Mouse (Mus musculus): ENCODE measurements around the gene Fbxw7. TPM values are rescaled to one million over a fixed set of nuclear protein-coding genes. Genes with fewer than 3 reads are reported as not detected.

Gene Fbxw7
- polyA plus RNA-seq, 1 experiment from 2014 or later: 13.8 TPM

DNA sequence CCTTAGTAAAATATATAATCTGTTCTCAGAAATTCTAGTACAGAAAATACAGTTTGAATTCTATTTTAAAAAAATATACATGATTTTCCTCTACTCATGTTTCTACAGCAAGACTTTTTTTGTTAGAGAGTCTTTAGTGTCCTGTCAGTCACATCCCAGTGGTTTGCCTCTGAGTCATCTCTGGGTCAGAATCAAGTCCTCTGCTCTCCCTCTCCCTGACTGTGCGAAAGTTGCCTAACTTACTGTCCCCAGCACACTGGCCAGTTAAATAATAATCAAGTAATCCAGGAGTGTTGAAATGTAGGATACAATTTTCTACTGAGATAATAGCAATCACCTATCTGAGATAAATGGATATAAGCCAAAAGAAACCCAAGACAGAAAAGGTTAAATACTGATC, 120.7 kb downstream of the Fbxw7 start:
- H3K27me3 ChIP-seq: no peaks in the 10 kb centered on the region
- no peaks in the 10 kb centered on the region for H3K4me1 ChIP-seq
- H3K4me3 ChIP-seq: no peak overlapping the region
- H3K4me2 ChIP-seq (replicated peaks): no peak overlapping the region
- no peak for ATAC-seq (ENCODE audit: insufficient number of reproducible peaks, insufficient read depth, low FRiP score, low TSS enrichment)
- WGBS: 83% methylated on average over 1 of the region's 1 CpGs
- H3K36me3 ChIP-seq: no peaks in the 10 kb centered on the region
- no peak overlapping the region for H3K27ac ChIP-seq
- no peaks in the 10 kb centered on the region for H3K9me3 ChIP-seq
- no peak overlapping the region for H3K9ac ChIP-seq

DNA sequence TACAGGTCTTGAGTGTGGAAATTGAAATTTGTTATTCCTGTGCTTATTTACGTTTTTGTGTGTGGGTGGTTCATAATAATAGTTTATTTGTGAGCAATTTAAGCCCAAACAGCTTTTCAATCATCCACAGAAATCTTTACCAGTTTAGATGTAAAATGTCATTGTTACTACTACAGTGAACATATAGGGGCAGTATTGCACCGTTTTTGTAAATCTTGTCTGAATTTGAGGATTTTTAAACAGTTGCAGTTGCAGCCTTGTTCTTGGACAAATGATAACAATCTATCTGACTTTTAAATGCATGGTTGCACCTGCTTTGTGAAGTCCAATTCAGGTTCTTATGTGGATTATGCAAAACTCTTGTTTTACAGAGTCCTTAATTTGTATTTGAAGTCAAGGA, 121.2 kb downstream of the Fbxw7 start:
- Histone ChIP-seq H3K4me1 (no peaks in the 10 kb centered on the region), H3K27me3 (no peaks in the 10 kb centered on the region), H3K4me3 (no peak overlapping the region), H3K4me2 (replicated peaks) (no peak overlapping the region), H3K9ac (no peak overlapping the region), H3K36me3 (no peaks in the 10 kb centered on the region), H3K27ac (no peak overlapping the region), H3K9me3 (no peaks in the 10 kb centered on the region)
- 55% methylated on average over 2 of the region's 2 CpGs for WGBS
- ATAC-seq (ENCODE audit: insufficient number of reproducible peaks, insufficient read depth, low FRiP score, low TSS enrichment): no peak

DNA sequence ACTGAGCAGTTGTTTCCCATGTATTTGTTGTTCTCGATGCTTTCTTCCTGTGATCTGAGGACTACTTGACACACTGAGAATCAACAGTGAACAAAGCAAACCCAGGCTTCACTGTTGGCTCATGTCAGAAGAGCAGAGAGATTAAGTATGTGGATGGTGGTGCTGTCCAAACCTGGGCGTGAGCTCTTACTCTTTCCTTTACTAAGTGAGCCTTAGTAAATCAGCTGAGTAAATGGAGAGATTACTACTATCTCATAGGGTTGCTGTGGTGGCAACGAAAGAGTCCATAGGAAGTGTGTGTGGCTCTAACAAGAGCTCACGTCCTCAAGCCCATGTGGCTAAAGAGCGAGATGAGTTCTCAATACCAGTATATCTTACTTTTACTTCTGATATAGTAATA, 121.9 kb downstream of the Fbxw7 start:
- Histone ChIP-seq H3K27me3 (no peaks in the 10 kb centered on the region), H3K4me3 (no peak overlapping the region), H3K4me1 (no peaks in the 10 kb centered on the region), H3K9ac (no peak overlapping the region), H3K36me3 (no peaks in the 10 kb centered on the region), H3K4me2 (replicated peaks) (no peak overlapping the region), H3K27ac (no peak overlapping the region), H3K9me3 (no peaks in the 10 kb centered on the region)
- 88% methylated on average over 5 of the region's 5 CpGs for WGBS
- no peak for ATAC-seq (ENCODE audit: insufficient number of reproducible peaks, insufficient read depth, low FRiP score, low TSS enrichment)

DNA sequence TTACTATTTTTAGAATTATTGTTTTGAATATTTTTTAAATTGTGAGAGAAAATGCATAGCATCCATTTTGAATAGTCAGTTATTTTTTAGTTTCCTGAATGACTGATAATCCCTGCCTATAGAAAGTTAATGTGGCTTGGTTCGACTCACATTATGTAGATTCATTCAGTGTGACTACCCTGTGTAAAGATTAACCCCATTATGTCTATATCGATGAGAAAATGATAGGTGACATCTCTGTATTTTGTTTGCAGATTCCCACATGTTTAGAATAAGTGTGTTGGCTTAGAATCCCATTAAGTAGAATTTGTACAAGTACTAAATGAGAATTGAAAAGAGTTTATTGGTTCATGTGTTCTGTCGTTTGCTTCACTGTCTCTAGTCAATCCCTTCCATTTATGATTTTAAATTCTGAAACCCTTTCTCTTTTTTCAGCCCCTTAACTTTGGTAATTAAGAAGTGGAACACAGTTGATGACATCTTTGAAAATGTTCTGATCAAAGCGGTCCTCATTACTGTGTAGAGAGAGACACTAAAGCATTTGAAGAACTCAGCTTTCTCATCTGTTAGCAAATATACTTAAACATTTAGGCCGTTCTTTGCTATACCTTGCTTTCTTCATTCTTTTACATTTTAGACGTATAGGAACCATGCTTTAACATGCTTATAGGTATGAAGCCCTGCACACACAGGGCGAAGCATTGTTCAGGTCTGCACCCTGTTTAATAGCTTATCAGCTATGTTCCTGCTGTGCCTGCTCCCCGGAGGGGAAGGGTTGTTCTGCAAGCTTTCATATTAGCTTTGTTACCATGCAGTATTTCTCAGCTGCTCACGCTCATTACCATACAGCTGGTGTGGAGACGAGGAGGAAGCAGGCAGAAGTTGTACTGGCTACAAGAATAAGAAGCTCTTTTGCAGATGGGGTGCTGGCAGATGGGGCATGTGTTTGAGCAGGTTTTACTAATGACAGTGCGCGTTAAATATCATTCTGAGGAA, 122.6 kb downstream of the Fbxw7 start:
- peak; percentile 41; the same call in 1 of the 2 replicates for ATAC-seq (ENCODE audit: insufficient number of reproducible peaks, insufficient read depth, low FRiP score, low TSS enrichment)
- no peak overlapping the region for H3K4me2 ChIP-seq (replicated peaks)
- H3K36me3 ChIP-seq: no peaks in the 10 kb centered on the region
- no peak overlapping the region for H3K4me3 ChIP-seq
- 71% methylated on average over 12 of the region's 12 CpGs for WGBS
- H3K9ac ChIP-seq: no peak overlapping the region
- H3K27me3 ChIP-seq: no peaks in the 10 kb centered on the region
- no peaks in the 10 kb centered on the region for H3K9me3 ChIP-seq
- H3K27ac ChIP-seq: 0 out of 2 replicates have a peak overlapping the region, but pooled peaks have one; percentile 11
- no peaks in the 10 kb centered on the region for H3K4me1 ChIP-seq

GRCm38 (mm10) chr3:84944933-84945332, 129.9 kb downstream of the Fbxw7 start:
- H3K4me1 ChIP-seq: no peaks in the 10 kb centered on the region
- WGBS: 96% methylated on average over 3 of the region's 3 CpGs
- H3K9me3 ChIP-seq: no peaks in the 10 kb centered on the region
- no peak overlapping the region for H3K4me2 ChIP-seq (replicated peaks)
- no peak overlapping the region for H3K9ac ChIP-seq
- no peak overlapping the region for H3K4me3 ChIP-seq
- H3K36me3 ChIP-seq: no peaks in the 10 kb centered on the region
- H3K27me3 ChIP-seq: no peaks in the 10 kb centered on the region
- H3K27ac ChIP-seq: no peak overlapping the region
- ATAC-seq (ENCODE audit: insufficient number of reproducible peaks, insufficient read depth, low FRiP score, low TSS enrichment): no peak

DNA sequence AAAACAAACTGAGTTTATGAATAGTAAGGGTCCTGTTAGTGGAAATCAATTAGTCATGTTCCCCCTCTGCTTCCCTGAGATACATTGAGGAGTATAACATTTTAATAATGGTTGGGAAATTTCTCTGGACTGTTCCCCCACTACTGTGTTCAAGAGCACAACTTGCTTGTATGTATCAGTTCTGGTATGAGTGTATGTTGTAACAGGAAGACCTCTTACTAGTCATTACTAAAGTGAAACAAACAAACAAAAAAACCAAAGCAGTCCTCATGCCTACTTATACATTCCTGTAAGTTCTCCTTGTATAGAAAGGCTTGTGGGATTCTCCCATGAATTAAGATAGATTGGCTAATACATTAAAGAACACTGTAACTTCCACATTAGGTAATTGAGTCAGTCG, 131.3 kb downstream of the Fbxw7 start:
- WGBS: 98% methylated on average over 1 of the region's 1 CpGs
- no peak for ATAC-seq (ENCODE audit: insufficient number of reproducible peaks, insufficient read depth, low FRiP score, low TSS enrichment)
- H3K27ac ChIP-seq: no peak overlapping the region
- no peaks in the 10 kb centered on the region for H3K27me3 ChIP-seq
- H3K9ac ChIP-seq: no peak overlapping the region
- H3K4me3 ChIP-seq: no peak overlapping the region
- no peak overlapping the region for H3K4me2 ChIP-seq (replicated peaks)
- no peaks in the 10 kb centered on the region for H3K9me3 ChIP-seq
- H3K4me1 ChIP-seq: no peaks in the 10 kb centered on the region
- no peaks in the 10 kb centered on the region for H3K36me3 ChIP-seq

DNA sequence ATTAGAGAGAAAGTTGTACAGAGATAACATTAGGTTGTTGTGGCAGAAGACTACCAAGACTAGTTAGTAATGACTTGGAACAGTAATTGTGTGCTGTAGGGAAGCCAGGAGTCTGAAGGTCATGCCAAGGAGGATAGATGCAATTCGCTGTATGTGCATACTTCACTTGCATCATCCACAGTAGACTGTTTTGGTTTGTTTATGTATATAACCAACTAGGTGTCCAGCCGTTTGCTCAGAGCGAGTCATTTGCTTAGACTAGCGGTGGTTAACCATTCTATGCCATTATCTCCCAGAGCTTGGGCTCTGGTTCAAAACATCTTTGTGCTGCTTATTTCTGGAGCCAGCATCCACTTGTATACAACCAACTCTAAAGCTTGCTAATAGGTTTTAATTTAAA, 134.3 kb downstream of the Fbxw7 start:
- Histone ChIP-seq H3K4me2 (replicated peaks) (no peak overlapping the region), H3K36me3 (no peaks in the 10 kb centered on the region), H3K4me1 (0 out of 2 replicates have a peak, but pooled peaks cover 6% of the 10 kb centered on the region), H3K9ac (no peak overlapping the region), H3K27me3 (no peaks in the 10 kb centered on the region), H3K4me3 (no peak overlapping the region), H3K9me3 (no peaks in the 10 kb centered on the region), H3K27ac (no peak overlapping the region)
- ATAC-seq (ENCODE audit: insufficient number of reproducible peaks, insufficient read depth, low FRiP score, low TSS enrichment): no peak
- WGBS: 93% methylated on average over 4 of the region's 4 CpGs

GRCm38 (mm10) chr3:84951698-84952097, 136.6 kb downstream of the Fbxw7 start:
- H3K9me3 ChIP-seq: no peaks in the 10 kb centered on the region
- 35% methylated on average over 2 of the region's 2 CpGs for WGBS
- peak overlapping the region; percentile 38 for H3K4me3 ChIP-seq
- H3K4me1 ChIP-seq: 0 out of 2 replicates have a peak, but pooled peaks cover 6% of the 10 kb centered on the region
- H3K27ac ChIP-seq: peak overlapping the region; percentile 84; the same call in 1 of the 2 replicates
- H3K4me2 ChIP-seq (replicated peaks): peak overlapping the region; percentile 73
- no peak for ATAC-seq (ENCODE audit: insufficient number of reproducible peaks, insufficient read depth, low FRiP score, low TSS enrichment)
- no peaks in the 10 kb centered on the region for H3K27me3 ChIP-seq
- H3K9ac ChIP-seq: no peak overlapping the region
- H3K36me3 ChIP-seq: no peaks in the 10 kb centered on the region

GRCm38 (mm10) chr3:84952135-84952534, 137.1 kb downstream of the Fbxw7 start:
- peak overlapping the region; percentile 52 for H3K9ac ChIP-seq
- H3K4me3 ChIP-seq: peak overlapping the region; percentile 38
- H3K36me3 ChIP-seq: no peaks in the 10 kb centered on the region
- H3K4me2 ChIP-seq (replicated peaks): peak overlapping the region; percentile 73
- ATAC-seq (ENCODE audit: insufficient number of reproducible peaks, insufficient read depth, low FRiP score, low TSS enrichment): peak; percentile 93
- WGBS: 10% methylated on average over 13 of the region's 13 CpGs
- H3K4me1 ChIP-seq: 0 out of 2 replicates have a peak, but pooled peaks cover 6% of the 10 kb centered on the region
- H3K27me3 ChIP-seq: no peaks in the 10 kb centered on the region
- H3K27ac ChIP-seq: peak overlapping the region; percentile 84
- no peaks in the 10 kb centered on the region for H3K9me3 ChIP-seq

- H3K4me1 ChIP-seq: 0 out of 2 replicates have a peak, but pooled peaks cover 6% of the 10 kb centered on the region
- peak overlapping the region; percentile 73 for H3K4me2 ChIP-seq (replicated peaks)
- ATAC-seq (ENCODE audit: insufficient number of reproducible peaks, insufficient read depth, low FRiP score, low TSS enrichment): no peak
- WGBS: 64% methylated on average over 7 of the region's 7 CpGs
- peak overlapping the region; percentile 52 for H3K9ac ChIP-seq
- no peaks in the 10 kb centered on the region for H3K27me3 ChIP-seq
- H3K9me3 ChIP-seq: no peaks in the 10 kb centered on the region
- no peaks in the 10 kb centered on the region for H3K36me3 ChIP-seq
- peak overlapping the region; percentile 38 for H3K4me3 ChIP-seq
- H3K27ac ChIP-seq: peak overlapping the region; percentile 84
Observed at GRCm38 (mm10) chr3:84952585-84953187, 137.6 kb downstream of the Fbxw7 start.

GRCm38 (mm10) chr3:84955011-84955775, 140.1 kb downstream of the Fbxw7 start:
- Histone ChIP-seq H3K27me3 (no peaks in the 10 kb centered on the region), H3K4me1 (0 out of 2 replicates have a peak, but pooled peaks cover 6% of the 10 kb centered on the region), H3K27ac (no peak overlapping the region), H3K36me3 (0 out of 2 replicates have a peak, but pooled peaks cover 4% of the 10 kb centered on the region), H3K4me3 (no peak overlapping the region), H3K9ac (no peak overlapping the region), H3K4me2 (replicated peaks) (no peak overlapping the region), H3K9me3 (no peaks in the 10 kb centered on the region)
- no peak for ATAC-seq (ENCODE audit: insufficient number of reproducible peaks, insufficient read depth, low FRiP score, low TSS enrichment)
- 83% methylated on average over 8 of the region's 8 CpGs for WGBS
